Mouse (Mus musculus): ENCODE results near the gene Cdkal1.

DNA sequence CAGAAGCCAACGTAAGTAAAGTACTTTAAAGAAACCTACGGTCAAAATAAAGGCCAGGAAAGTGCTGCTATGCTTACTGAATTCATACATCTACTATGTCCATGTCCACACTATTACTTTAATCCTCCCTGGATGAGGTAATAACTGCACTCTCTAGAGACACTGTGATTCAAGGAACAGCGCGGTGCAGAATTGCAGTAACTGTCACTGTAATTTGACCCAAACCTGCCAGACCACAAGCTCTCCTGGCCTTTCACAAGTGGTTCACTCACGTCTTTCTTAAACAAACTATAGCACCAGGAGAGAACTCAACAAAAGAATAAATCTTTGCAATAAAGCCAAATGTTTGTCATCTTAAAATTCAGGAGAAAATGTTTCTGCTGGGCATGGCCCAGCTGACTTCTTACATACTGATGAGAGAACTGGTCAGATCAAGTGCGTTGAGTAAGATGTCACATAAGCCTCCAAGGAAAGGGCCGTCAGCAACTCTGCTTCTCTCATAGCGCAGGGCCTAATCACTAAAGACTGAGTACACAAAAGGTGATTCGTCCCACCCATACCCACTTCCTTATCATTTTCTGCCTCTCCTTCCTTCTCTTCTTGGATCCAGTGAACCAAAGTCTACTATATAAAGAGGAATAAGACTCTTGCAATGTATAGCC is 504.3 kb downstream of the Cdkal1 start:
- TF ChIP-seq CTCF (conservative IDR thresholded peaks at IDR 0.05; ENCODE audit: low read length) (no peak), POU5F1 (IDR thresholded peaks at IDR 0.05; ENCODE audit: borderline replicate concordance, low read length) (no peak), NANOG (IDR thresholded peaks at IDR 0.05; ENCODE audit: borderline replicate concordance, low read length) (no peak)

Measured in E14TG2a.4 (cell line).